Mouse (Mus musculus): ENCODE data around the gene Acot4.
"Not testable (repeated sequence)": the region's sequence is repeated elsewhere in the genome, so short reads cannot be mapped to it uniquely, and the experiment has no call there.

Acot4 gene

GRCm38 (mm10) chr12:84071696-84072095 is 33.5 kb downstream of the Acot4 start:
- peak in 1 of 2 experiments; percentile 54 for DNase-seq (ENCODE audit: low spot score in 2 of 2)

GRCm38 (mm10) chr12:84077371-84077990 is 39.3 kb downstream of the Acot4 start:
- no peak for DNase-seq (ENCODE audit: low spot score in 2 of 2)

- no peak for DNase-seq (ENCODE audit: low spot score in 2 of 2)
Measured at GRCm38 (mm10) chr12:84083842-84084241, 45.7 kb downstream of the Acot4 start.

- DNase-seq (ENCODE audit: low spot score in 2 of 2): no peak
Measured at GRCm38 (mm10) chr12:84084581-84084980, 46.4 kb downstream of the Acot4 start.

- not testable (repeated sequence) for DNase-seq (ENCODE audit: low spot score in 2 of 2)
Measured at GRCm38 (mm10) chr12:84094666-84095065, 56.5 kb downstream of the Acot4 start.
